Mouse (Mus musculus): ENCODE measurements at regions not wholly inside any gene's neighbourhood (a gene's known extent, or its start where the extent isn't known, plus 50 kb on each side); places are given as distances from the start of the nearest gene placed in this dataset.

DNA sequence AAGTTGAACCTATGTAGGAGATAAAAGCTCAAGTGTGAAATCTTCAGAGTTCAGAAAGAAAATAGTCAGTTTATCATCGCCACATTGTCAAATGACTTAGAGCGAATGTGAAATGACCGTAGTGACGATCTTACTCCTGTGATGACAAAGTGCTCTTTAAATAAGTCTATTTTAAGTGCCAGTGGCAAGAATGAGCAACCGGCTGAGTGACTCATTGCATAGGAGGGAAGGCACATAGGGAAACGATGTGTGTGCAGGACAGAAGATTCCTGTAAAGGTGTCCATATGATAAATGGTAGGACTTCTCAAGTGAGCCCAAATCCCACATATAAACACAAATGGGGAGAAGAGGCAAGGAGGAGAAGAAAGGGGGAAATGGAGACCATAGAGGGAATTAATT lies 189.8 kb downstream of the Tgfb2 start:
- TF ChIP-seq POLR2A (IDR thresholded peaks at IDR 0.05; ENCODE audit: borderline replicate concordance, insufficient read depth, low read length) (no peak), CTCF (IDR thresholded peaks at IDR 0.05; ENCODE audit: borderline replicate concordance, insufficient read depth, low read depth, low read length) (no peak)

Data from cerebellum, adult 2 months (tissue).